Mouse (Mus musculus) C2C12 (cell line): ENCODE results near the gene Eif4e.

Experiments used
- CTCF ChIP-seq: IDR thresholded peaks from one replicate; pipeline ENCODE4 v1.5.1; 2011; ENCODE audit not compliant: control insufficient read depth, insufficient read depth, insufficient read length
- FOSL1 ChIP-seq: IDR thresholded peaks from one replicate; pipeline ENCODE4 v1.8.0; 2011; ENCODE audit warnings: mild to moderate bottlenecking, low read length; ENCODE audit not compliant: poor library complexity, insufficient read depth, severe bottlenecking
- MAX ChIP-seq: IDR thresholded peaks from one replicate; pipeline ENCODE4 v1.6.1; 2011; ENCODE audit warnings: mild to moderate bottlenecking, control low read depth
- MYOD1 ChIP-seq: IDR thresholded peaks from one replicate; pipeline ENCODE4 v1.6.1; 2011; ENCODE audit warnings: low read depth; ENCODE audit not compliant: control insufficient read depth, insufficient read length
- MYOG ChIP-seq: IDR thresholded peaks from one replicate; pipeline ENCODE4 v1.6.1; 2011; ENCODE audit not compliant: control insufficient read depth, insufficient read length; ENCODE audit errors: extremely low read depth
- USF1 ChIP-seq: IDR thresholded peaks from one replicate; pipeline ENCODE4 v1.6.1; 2011; ENCODE audit warnings: low read depth, mild to moderate bottlenecking, control low read depth, moderate library complexity

- TF ChIP-seq CTCF (no peak), USF1 (no peak), FOSL1 (no peak), MYOD1 (no peak), MYOG (no peak), MAX (no peak)
Measured at GRCm38 (mm10) chr3:138494565-138494964, 31.4 kb upstream of the Eif4e start.
